Mouse (Mus musculus) ZHBTc4 (cell line): ENCODE data around the gene Phf19.

ENCODE experiments used
- DNase-seq: peaks from one replicate; pipeline ENCODE4 v3.0.0-alpha.2; 2011; ENCODE audit warnings: low read depth, low spot score

The Phf19 gene

DNA sequence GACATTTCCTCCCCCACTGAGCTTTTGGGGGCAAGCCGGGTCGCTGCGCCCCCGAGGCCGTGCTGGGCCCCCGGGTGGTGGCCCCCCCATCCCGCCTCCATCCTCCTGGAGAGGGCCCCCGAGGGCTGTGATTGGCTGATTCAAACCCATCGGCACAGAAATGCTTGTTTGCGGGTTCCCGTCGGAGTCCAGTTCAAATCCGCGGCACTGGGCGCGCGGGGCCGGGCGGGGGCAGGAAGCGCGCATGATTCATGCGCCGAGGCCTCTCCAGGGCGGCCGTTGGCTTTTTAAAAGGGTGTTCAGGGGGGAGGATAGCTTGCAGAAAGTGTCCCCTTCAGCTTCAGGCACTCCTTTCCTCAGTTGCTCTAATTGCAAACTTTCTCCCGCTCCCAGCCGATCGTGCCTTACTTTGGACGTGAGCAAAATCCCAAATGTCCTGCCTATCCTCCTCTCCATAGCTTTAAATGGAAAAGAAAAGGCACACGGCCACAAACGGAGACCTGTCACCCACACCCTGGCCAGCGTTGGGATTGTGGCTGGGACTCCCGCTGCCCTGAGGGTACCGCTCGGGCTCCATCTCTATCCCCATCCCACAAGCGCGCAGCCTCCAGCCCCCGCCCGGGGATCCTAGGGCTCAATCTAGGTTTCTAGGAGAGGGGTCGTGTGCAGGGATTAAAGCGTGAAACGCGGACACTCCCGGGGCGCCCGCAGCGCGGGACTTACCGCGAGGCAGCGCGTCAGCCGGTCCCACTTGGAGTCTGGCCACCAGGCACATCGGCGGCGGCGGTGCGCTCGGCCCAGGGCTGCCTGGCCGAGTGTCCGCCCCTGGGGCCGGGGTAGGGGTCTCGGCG is at the start of gene Phf19:
TSS of gene Phf19 (minus strand) at position 809 of the 851 bp plus-strand sequence.
- peak; percentile 38 for DNase-seq

DNA sequence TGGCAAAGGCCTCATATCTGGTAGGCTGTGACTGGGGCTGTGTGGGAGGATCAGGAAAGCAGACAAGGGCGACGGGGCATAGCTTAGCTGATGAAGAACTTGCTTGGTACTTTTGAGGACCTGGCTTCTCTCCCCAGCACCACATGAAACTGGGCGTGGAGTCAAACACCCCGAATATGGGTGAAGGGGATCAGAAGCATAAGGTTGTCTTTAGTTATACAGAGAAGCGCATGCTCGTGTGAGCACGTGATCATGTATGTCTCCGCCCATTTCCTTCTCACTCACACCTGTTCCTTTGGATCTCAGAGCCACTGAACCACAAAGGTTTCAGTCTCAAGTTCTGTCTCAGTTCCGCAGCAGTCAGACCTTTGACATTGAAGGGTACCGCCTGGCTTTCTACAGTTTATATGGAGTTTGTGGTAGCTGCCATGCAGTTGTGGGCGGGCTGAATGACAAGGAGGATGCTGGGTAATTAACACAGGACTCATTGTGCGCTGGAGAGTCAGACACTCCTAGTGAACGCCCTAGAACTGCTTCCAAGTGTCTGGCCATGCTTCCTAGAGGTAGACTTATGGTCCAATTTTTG is 49.6 kb upstream of the Phf19 start:
- DNase-seq: peak; percentile 60

DNA sequence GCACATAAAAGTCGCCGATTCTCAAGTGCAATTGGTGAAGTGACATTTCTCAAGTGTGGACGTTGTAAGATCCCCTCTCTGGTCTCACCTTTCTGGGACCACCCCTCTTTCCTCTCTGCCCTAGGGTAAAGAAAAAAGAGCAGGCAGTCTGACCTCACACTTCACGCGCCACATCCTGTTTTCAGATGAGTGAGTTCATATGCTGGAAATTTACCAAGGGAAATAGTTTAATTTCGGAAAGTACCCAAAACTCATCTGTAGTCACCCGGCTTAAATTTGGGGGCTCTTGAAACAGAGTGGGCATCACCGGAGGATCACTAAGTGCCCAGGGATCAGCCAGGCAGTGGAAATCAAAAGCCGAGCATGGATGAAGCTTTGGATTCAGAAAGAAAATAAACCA is 49.1 kb upstream of the Phf19 start:
- no peak for DNase-seq

DNA sequence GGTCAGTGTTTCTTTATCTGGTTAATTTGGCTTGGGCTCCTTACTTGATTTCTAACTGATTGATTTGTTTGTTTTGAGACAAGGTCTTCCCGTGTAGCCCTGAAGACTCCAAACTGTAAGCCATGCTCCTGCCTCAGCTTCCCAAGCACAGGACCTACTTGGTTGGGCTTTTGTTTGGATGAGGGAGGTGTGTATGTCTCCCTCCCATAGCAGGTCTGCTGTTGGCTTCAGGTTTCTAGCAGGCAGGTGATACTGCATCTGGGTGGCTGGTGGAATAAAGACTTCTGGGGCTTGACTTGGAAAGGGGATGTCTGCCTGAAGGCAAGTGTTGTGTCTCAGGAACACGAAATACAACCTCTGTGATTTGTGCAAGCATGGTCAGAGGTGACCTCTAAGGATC is 48.4 kb upstream of the Phf19 start:
- no peak for DNase-seq

DNA sequence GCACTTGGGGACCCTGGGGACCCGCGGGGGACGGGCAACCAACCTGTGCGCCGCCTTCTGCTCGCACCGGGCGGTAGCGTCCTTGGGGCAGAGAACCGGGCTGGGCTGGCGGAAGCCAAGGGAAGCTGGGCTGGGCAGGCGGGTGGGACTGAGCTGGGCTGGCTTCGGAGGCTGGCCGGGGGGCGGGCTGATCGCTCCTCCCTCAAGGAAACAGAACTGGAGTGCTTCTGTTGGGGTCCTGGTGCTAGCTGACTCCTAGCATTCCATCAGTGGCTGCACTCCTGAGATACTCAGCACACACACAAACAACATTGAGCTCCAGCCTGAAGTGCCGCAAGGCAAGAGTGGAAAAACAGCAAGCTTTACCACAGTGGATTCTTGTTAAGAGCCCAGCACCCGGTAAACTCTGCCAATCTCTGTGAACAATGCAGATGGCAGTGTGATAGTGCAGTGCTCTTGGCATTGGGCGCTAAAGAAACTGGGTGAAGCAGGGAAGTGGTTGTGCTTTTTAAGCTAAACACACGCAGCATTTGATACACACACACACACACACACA is 47.7 kb upstream of the Phf19 start, which contains the start of gene Traf1:
TSS of gene Traf1 (minus strand) at position 292 of the 556 bp plus-strand sequence.
- DNase-seq: peak; percentile 53

DNA sequence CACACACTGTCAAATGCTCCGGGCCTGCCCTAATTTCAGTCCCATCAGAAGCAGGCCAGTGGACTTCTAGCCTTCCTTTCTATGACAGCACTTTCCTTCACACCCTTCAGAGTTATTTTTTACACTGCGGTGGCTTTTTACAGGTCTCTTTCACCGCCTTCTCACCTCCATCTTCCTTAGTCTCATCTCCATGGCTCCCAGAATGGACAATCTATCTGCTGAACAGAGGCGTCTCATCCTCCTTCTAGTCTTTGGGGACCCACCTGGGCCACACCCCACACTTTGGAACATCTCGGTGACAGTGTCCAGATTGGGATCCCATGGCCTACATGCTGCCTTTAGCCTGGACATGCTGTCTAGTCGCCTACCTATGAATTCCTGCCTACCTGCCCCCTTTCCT is 47.1 kb upstream of the Phf19 start:
- no peak for DNase-seq

DNA sequence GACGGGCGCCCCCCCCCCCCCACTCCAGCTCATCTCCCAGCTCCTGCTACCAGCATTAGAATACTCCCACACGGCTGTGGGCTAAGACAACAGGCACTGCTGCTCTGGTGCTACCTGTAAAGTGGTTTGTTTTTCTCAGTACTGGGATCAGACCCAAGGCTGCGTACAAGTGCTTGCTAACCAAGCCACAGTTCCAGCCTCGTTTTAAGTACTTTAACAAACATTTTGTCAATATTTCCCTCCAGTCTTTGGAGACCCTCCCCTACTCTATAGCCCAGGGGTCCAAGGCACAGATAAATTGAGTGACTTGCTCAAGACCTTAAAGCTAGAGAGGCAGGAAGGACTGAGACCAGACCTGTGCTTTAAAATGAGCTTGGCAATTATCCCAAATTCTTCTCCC is 46.6 kb upstream of the Phf19 start:
- DNase-seq: no peak

DNA sequence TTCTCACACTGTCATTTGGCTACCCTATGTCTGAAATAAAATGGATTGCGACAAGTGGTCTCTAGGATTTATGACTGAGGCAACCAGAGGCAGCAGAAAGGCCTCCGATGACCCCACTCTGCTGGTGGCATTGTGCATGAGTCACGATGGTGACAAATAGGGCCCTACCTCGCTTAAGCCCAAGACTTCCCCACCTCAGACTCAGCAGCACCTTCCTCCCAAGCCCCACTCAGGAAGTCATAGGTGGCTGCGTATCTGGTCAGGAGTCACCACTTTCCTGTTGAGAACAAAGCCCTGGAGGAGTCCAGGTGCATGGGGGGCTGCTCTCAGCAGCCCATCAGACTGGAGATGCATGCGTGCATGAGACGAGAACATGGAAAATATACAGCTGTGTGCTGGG is 44.8 kb upstream of the Phf19 start:
- no peak for DNase-seq

DNA sequence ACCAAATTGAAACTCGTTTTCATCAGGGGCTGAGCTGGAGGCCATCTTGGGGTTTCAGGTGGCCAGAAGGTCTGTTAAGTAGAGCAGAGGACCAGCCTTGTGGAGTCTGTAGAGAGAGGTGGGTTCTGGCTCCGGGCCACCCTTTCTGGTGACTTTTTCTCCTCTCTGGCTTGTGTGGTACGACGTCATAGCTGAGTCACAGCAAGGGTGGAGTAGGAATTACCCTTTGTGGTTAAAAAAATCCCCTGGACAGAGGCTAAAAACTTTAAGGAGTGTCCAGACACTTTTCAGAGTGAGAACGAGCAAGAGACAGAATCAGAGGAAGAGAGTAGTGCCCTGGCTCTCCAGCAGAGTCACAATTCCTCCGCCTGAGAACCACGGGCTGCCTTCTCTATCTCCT is 44.2 kb upstream of the Phf19 start:
- DNase-seq: no peak

DNA sequence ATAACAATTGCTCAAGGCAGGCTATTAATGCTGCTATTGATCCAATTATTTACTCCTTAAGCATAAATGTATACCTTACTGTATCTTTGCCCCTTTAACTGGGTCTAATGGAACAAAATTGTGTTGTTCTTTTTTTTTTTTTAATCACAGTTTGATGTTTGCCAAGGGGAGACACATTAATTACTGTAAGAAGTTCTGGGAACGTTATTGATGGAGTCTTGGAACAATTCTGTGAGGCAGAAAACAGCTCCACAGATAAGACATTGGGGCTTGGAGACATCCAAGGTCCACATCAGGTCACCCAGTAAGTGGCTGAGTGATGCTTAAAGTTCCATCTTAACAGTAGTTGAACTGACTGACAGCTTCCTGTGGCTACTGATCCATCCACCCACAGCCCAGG is 43.6 kb upstream of the Phf19 start:
- no peak for DNase-seq

DNA sequence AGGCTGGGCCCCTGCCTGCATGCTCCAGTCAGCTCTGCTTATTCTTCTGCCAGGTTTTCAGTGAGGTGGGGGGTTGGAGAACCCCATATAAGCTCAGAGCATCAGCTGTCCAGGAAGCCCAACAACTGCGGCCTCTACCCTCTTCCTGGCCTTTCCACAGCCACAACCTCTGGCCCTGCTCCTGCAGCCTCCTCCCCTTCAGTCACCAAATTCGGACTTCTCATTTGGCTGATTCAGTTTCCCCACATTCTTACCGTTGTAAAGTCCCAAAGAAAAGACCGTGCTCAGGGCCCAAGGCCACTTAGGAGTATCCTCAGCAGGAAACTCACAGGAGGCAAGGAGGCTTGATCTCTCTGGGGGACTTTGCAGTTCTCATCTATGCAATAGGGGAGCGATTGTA is 43.1 kb upstream of the Phf19 start:
- no peak for DNase-seq

DNA sequence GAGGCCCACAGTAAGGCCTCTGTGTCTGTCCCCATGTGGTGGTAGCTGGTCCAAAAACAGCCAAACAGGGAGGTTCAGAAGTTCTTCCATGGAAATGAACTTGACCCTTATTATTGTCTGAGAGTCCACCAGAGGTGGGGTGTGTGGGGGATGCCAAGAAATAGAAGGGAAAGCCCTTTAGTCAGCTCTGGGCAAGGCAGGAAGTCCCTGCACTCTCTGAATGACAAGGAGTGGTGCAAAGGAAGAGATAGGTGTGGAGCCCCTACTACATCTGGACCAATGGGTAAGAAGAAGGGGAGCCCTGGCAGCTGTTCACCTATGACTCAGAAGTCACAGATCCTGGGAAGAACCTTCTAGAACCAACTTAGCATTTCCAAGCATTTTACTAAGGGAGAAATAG is 40.5 kb upstream of the Phf19 start:
- no peak for DNase-seq

DNA sequence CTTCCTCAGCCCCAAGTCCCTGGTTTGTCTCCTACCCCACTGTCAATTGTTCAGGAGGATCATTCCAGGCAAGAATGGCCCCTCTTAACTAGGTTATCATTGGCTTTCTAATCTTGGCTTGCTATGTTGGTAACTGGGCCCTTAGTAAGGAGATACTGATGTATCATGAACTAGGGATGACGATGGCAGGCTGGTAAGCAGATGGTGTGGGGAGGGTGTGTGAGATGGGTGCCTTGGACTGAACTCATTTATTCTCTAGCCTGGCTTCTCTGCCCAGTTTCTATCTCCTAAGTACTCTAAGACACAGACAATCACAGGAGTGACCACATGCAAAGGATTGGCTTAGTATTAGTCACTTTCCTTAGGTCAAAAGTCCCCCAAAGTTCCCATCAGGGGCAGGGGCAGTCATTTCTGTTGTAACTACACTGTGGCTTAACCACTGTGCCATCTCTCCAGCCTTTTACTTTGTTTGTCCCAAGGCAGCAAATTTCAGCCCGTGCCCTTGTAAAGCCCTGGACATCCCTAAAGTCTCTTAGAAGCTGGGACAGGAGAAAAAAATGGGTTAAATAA is 39.8 kb upstream of the Phf19 start:
- DNase-seq: no peak

DNA sequence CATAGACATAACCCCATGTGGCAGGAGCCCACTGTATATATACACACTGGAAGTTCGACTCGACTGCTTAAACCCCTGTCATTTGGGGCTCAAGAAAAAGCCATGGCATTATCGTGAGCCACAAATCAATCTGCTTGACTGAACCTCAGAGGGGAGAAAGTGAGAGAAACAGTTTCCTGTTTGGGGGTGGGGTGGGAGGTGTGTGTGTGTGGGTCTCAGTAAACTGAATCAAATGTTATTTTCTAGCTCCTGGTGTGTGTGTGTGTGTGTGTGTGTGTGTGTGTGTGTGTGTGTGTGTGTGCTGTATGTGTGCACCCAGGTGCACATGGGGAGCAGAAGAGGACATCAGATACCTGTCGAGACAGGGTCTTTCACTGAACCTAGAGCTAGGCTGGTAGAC is 39.2 kb upstream of the Phf19 start:
- DNase-seq: no peak

DNA sequence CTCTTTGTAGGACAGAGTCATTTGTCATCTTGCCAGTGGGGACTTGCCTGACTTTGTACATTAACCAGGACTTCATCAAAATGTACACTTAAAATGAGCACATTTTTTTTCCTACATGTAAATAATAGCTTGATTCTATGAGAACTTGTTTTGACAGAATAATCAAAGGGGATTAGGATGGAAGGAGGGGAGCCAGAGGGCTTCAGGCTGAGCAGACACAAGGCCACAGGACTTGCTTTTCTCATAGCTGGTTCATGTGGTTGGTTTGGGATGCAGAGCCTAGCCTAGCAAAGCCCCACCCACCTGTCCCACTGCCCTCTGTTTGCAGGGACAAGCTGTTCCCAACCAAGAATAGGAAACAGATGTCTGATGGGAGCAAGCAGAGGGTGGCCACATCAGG is 37.6 kb upstream of the Phf19 start:
- DNase-seq: no peak

DNA sequence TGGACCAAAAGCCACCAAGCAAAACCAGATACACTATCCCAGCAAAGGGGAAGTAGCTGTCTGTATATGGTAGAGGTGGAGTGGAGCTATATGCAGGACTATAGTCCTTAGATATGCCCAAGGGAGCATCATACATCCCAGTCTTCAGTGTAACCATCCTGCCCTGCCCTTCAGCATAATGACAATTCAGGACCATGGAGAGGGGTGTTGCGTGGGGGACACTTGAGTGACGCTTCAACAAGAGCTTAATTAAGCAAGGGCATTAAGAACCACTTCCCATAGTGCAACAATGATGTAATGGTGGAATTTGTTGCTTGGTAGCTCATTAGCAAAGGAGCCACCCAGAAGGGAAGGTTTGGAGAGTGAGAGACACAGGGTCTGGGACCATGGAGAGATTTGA is 34.8 kb upstream of the Phf19 start:
- DNase-seq: no peak

DNA sequence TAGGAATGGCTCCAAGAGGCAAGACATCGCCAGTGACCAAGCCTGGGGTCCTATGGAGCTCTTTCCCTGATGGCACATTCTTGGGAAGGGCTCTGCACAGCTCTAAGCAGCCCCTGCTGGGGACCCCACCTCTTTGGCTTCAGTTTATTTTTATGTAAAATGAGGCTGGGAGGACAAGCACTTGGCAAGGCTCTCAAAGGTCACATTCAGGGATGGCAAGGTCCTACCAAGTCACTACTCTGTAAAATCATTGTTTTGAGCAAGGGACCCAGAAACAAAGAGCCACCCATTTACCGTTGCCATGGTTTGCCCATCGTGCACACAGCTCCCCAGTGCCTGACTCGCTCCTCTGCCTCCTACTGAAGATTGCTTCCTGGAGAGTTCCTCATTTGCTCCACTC is 32.2 kb upstream of the Phf19 start:
- DNase-seq: peak; percentile 55

DNA sequence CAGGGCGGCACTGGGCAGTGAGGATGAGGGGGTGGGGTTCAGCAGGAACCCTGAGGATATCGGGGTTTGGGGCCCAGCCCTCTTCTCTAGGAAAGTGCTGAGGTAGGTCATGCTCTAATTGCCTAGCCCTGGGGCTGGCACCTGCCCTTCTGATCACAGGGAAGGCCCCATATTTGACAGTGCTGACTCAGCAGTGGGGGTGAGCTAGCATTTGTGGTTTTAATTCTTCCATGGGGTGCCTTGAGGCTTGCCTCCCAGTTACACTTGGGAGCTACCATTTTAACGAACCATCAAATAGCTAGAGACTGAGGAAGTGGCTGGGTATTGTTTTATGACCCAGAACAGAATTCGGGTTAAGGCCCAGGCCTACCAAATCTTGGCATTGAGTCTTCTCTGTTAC is 31.8 kb upstream of the Phf19 start:
- DNase-seq: no peak

DNA sequence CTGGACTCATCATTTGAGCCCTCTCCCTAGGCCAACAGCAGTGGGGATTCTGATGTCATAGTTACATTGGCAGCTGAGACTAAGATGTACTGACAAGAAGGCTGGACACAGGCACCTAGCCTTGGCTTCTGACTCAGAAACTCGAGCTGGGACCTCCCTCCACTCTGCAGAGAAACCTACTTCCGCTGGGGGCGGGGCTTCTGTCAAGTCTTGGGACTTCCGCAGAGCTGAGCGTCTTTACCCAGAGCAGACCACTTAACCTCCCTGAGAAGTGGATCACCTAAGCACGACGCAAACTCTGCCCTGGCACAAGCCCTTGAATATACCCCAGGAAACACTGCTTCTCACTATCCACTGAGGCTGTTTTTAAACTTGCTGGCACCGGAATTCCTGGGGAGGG is 30.9 kb upstream of the Phf19 start:
- DNase-seq: peak; percentile 83

DNA sequence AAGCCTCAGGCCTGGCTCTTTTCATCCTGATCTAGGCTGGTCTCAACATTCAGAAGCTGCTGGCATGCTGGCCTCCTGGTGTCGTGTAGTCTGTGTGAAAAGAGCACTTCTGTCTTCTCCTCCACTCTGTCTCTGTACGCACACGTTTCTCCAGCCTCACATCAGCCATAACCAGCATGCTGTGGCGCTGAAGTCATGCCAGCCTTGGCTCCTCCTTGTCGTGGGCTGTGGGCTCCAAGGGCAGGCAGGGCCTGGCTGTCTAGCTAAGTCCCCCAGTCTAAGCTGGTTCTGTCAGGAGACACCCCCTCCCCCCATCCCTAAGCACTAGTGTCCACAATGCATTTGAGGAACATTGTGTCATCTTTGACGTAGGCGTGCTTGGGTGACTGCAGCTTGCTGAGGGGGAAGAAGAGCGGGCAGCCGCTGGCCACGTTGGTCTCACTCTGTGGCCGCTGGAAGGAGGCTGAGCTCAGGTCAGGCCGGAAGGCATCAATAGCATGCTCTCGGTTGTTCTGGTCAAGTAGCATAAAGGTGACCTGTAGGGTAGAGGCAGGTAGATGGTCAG is 29.8 kb upstream of the Phf19 start:
- no peak for DNase-seq

DNA sequence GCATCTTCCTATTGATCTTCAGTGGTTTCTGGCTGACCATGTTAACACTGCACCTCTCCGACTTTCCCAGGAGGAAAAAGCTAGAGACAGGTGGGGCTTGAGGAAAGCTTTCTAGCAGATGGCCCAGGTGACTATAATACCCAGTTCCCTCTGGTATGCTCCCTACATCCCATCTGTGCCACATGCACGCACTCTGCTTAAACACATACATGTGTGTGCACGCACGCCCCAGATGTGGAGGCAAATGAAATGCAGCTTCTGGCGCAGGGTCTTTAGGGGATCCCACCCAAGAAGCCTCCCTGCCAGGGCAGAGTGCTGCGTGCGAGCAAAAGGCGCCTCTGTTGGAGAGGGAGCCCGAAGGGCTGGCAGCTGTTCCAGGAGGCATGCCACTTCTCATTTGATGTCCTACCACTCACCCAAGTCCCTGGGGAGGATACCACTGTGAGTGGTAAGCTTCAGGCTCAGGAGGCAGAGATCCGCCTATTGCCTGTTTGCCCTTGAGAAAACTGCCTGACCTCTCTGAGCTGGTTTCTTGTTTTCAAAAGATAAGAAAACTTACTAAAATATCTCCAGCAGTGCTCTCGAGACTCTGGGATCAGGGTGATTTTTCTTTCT is 27.3 kb upstream of the Phf19 start:
- no peak for DNase-seq

DNA sequence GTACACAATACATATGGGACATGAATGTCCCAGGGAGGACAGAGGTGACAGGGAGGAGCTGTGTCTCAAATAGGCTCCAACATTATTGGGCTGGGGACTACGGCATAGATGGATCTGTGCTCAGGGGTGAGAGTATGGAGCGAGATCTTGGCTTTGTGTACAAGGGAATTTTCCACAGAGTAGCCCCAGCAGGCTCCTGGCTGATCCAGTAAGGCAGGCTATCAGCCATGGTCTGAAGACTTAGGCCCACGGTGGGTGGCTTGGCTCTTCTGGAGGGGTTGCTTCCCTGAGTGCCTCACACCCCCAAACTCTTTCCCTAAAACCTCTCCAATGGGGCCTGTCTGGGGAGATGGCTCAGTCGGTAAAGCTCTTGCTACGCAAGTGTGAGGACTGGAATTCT is 26.4 kb upstream of the Phf19 start:
- no peak for DNase-seq
